18 mouse cellular contexts compared by ENCODE assay signal in the genomic region with DNA sequence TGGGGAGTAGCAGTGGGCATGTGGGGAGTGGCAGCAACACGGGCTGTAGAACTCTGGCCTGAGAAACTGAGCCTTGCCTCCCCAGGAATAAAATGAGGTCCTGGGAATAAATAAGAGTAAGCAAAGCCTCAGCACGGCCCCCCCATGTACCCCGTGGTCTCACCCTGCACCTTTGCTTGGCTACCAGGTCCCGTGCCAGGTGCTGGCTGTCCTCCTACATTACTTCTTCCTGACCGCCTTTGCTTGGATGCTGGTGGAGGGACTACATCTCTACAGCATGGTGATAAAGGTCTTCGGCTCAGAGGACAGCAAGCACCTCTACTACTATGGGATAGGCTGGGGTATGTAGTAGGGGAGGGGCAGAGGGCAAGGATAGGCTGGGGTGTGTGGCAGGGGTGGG.
"Had no signal": no experiment of that assay in that cellular context is flagged by ENCODE, and none has a peak within 500 bp of the region (broad histone marks: within the 10 kb centered on the region; RNA-seq: fewer than 3 reads in every experiment).

No protein-coding gene starts in this region.

- H3K27me3 ChIP-seq: midbrain, embryonic 15.5 days; neural tube, embryonic 13.5 days had no signal

- H3K4me2 ChIP-seq: limb, embryonic 12.5 days; limb, embryonic 15.5 days; midbrain, embryonic 12.5 days; midbrain, embryonic 15.5 days; neural tube, embryonic 13.5 days had no signal

- H3K9me3 ChIP-seq: limb, embryonic 12.5 days; limb, embryonic 15.5 days; midbrain, embryonic 12.5 days; midbrain, embryonic 15.5 days; neural tube, embryonic 13.5 days had no signal

- H3K9ac ChIP-seq: limb, embryonic 12.5 days; limb, embryonic 15.5 days; midbrain, embryonic 12.5 days; midbrain, embryonic 15.5 days; neural tube, embryonic 13.5 days had no signal

- H3K36me3 ChIP-seq: limb, embryonic 12.5 days; limb, embryonic 15.5 days; midbrain, embryonic 12.5 days; midbrain, embryonic 15.5 days; neural tube, embryonic 13.5 days had no signal

- H3K4me3 ChIP-seq: left cerebral cortex, adult 2 months; limb, embryonic 12.5 days; limb, embryonic 15.5 days; midbrain, embryonic 12.5 days; midbrain, embryonic 15.5 days; myocyte; neural tube, embryonic 13.5 days had no signal

- H3K27ac ChIP-seq: kidney, postnatal 0 days; left cerebral cortex, adult 2 months; limb, embryonic 12.5 days; limb, embryonic 15.5 days; midbrain, embryonic 12.5 days; midbrain, embryonic 15.5 days; neural tube, embryonic 13.5 days had no signal

- ATAC-seq: intestine, postnatal 0 days; midbrain, embryonic 15.5 days had no signal

- DNase-seq: kidney, adult 2 months; kidney, postnatal 36 days; layer of hippocampus, postnatal 36 days; left cerebral cortex, postnatal 4 days; lung, adult 2 months; lung, postnatal 14 days; lung, postnatal 4 days; thymus, adult 18-20 months; thymus, postnatal 36 days had no signal

- H3K4me1 ChIP-seq: limb, embryonic 12.5 days had no signal
